Mouse (Mus musculus): ENCODE data around the gene Rad51b. TPM values are rescaled to one million over a fixed set of nuclear protein-coding genes. Genes with fewer than 3 reads are reported as not detected.
A peak's percentile ranks its signal among the peaks of the same experiment; 100 is the strongest.

Gene Rad51b
- total and polyA plus RNA-seq, 3 experiments = 6.5 to 8.6 (median 8.5) TPM

GRCm38 (mm10) chr12:79488590-79489242, 191.6 kb downstream of the Rad51b start:
- H3K27ac ChIP-seq (ENCODE audit: insufficient read depth, low read depth) = no peak overlapping the region; the same call in 1 of the 2 replicates
- H3K4me3 ChIP-seq (replicated peaks in 1 of 3; ENCODE audit: low read depth in 2 of 3, low read length in 2 of 3, poor library complexity in 1 of 3) = no peak overlapping the region
- H3K4me1 ChIP-seq (ENCODE audit: control insufficient read depth in 1 of 2, insufficient read depth in 2 of 2) = peaks cover 24 to 35% of the 10 kb centered on the region in 2 experiments
- no peaks in the 10 kb centered on the region for H3K79me2 ChIP-seq (replicated peaks; ENCODE audit: control insufficient read depth, extremely low read depth, insufficient read depth, poor library complexity, severe bottlenecking)
- H3K36me3 ChIP-seq (replicated peaks in 1 of 2; ENCODE audit: control insufficient read depth in 1 of 2, insufficient read depth in 1 of 2, low read length in 1 of 2) = peaks cover 0 to 10% of the 10 kb centered on the region in 2 experiments
- dilution Hi-C loops (cut with MboI; ENCODE audit: extremely low pct_ligation_motif_present, extremely low pct_unique_long_range_greater_than_20kb, low sequenced_read_pairs) = no loop called here
- H3K9me3 ChIP-seq (replicated peaks; ENCODE audit: low read length) = no peaks in the 10 kb centered on the region
- H3K9ac ChIP-seq (ENCODE audit: insufficient read depth, low read depth) = peak overlapping the region; percentile 39; the same call in 1 of the 2 replicates
- DNase-seq (ENCODE audit: extremely low read depth) = peak; percentile 34
- H3K27me3 ChIP-seq (replicated peaks) = no peaks in the 10 kb centered on the region
- in situ Hi-C loops (cut with MboI; ENCODE audit: low pct_ligation_motif_present, low pct_unique_long_range_greater_than_20kb, low sequenced_read_pairs) = no loop called here
- peak overlapping the region; percentile 29 for H3K4me2 ChIP-seq (ENCODE audit: insufficient read depth, low read depth, poor library complexity, severe bottlenecking)
- TF ChIP-seq TBP (conservative IDR thresholded peaks at IDR 0.05; ENCODE audit: low read depth, low read length) (no peak), POLR2AphosphoS2 (IDR thresholded peaks at IDR 0.05; ENCODE audit: low read depth, low read length) (no peak), USF2 (conservative IDR thresholded peaks at IDR 0.05; ENCODE audit: low read depth, low read length) (no peak), E2F4 (IDR thresholded peaks at IDR 0.05; ENCODE audit: insufficient replicate concordance, low read depth, low read length) (no peak)

DNA sequence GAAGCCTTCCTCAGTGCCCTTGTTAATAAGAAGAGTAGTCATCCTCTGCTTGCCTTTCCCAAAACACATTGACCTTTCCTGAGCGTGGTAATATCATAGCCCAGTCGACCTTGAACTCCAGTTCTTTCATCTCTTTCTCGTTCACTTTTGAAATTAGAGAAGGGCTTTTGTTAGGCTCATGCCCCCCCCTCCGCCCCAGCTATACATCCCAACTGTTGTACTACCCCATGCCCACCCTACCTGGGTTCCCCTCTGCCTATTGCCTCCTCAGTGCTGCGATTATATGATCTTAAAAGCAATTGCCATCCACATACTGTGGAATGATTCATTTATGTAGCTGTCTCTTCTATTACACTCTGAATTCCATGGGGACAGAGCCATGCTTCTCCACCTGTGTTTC, 193.5 kb downstream of the Rad51b start:
- Histone ChIP-seq H3K36me3 (replicated peaks in 1 of 2; ENCODE audit: control insufficient read depth in 1 of 2, insufficient read depth in 1 of 2, low read length in 1 of 2) (peaks cover 0 to 14% of the 10 kb centered on the region in 2 experiments), H3K9ac (ENCODE audit: insufficient read depth, low read depth) (no peak overlapping the region), H3K27ac (ENCODE audit: insufficient read depth, low read depth) (no peak overlapping the region), H3K4me1 (ENCODE audit: control insufficient read depth in 1 of 2, insufficient read depth in 2 of 2) (peaks cover 24 to 39% of the 10 kb centered on the region in 2 experiments), H3K9me3 (replicated peaks; ENCODE audit: low read length) (no peaks in the 10 kb centered on the region), H3K4me3 (replicated peaks in 1 of 3; ENCODE audit: low read depth in 2 of 3, low read length in 2 of 3, poor library complexity in 1 of 3) (no peak overlapping the region), H3K4me2 (ENCODE audit: insufficient read depth, low read depth, poor library complexity, severe bottlenecking) (no peak overlapping the region), H3K27me3 (replicated peaks) (no peaks in the 10 kb centered on the region), H3K79me2 (replicated peaks; ENCODE audit: control insufficient read depth, extremely low read depth, insufficient read depth, poor library complexity, severe bottlenecking) (no peaks in the 10 kb centered on the region)
- in situ Hi-C loops (cut with MboI; ENCODE audit: low pct_ligation_motif_present, low pct_unique_long_range_greater_than_20kb, low sequenced_read_pairs) (no loop called here), dilution Hi-C loops (cut with MboI; ENCODE audit: extremely low pct_ligation_motif_present, extremely low pct_unique_long_range_greater_than_20kb, low sequenced_read_pairs) (no loop called here)
- no peak for DNase-seq (ENCODE audit: extremely low read depth)
- TF ChIP-seq TCF12 (IDR thresholded peaks at IDR 0.05; ENCODE audit: low read depth, low read length) = no peak
- TF ChIP-seq SMC3 (IDR thresholded peaks at IDR 0.05; ENCODE audit: low read depth, low read length) = no peak
- no peak for TF ChIP-seq MAFK (IDR thresholded peaks at IDR 0.05; ENCODE audit: insufficient replicate concordance, low read length)
- TF ChIP-seq JUND (conservative IDR thresholded peaks at IDR 0.05; ENCODE audit: low read depth, low read length) = no peak
- no peak for TF ChIP-seq CTCF (conservative IDR thresholded peaks at IDR 0.05 in 1 of 2, IDR thresholded peaks at IDR 0.05 in 1 of 2; ENCODE audit: low read depth in 2 of 2, low read length in 2 of 2)
- no peak for TF ChIP-seq USF2 (conservative IDR thresholded peaks at IDR 0.05; ENCODE audit: low read depth, low read length)
- no peak for TF ChIP-seq HCFC1 (IDR thresholded peaks at IDR 0.05; ENCODE audit: low read depth, low read length)
- no peak for TF ChIP-seq MAX (IDR thresholded peaks at IDR 0.05; ENCODE audit: low read length)
- TF ChIP-seq SIN3A (IDR thresholded peaks at IDR 0.05; ENCODE audit: low read length) = no peak
- TF ChIP-seq CHD2 (IDR thresholded peaks at IDR 0.05; ENCODE audit: low read length) = no peak
- TF ChIP-seq E2F4 (IDR thresholded peaks at IDR 0.05; ENCODE audit: insufficient replicate concordance, low read depth, low read length) = no peak
- no peak for TF ChIP-seq CHD1 (IDR thresholded peaks at IDR 0.05; ENCODE audit: low read depth, low read length)
- TF ChIP-seq NELFE (IDR thresholded peaks at IDR 0.05; ENCODE audit: low read depth, low read length) = no peak
